Mouse (Mus musculus) heart, embryonic 15.5 days (tissue): ENCODE results near the gene Pde4d. TPM values are rescaled to one million over a fixed set of nuclear protein-coding genes. Genes with fewer than 3 reads are reported as not detected.

Experiments used
- ATAC-seq: fragments of 200-750 bp; cut with Nextera tagmentation; replicated peaks from 2 replicates; pipeline ENCODE4 v1.8.0; 2017; ENCODE audit warnings: low read depth, moderate TSS enrichment; ENCODE audit not compliant: insufficient number of reproducible peaks, insufficient read depth, low FRiP score
- H3K27ac ChIP-seq: fragments of 300-500 bp; sonication (generic); 2 replicates; pipeline ENCODE4 v1.5.1; 2015; ENCODE audit warnings: mild to moderate bottlenecking, inconsistent platforms
- H3K27me3 ChIP-seq: fragments of 300-500 bp; sonication (generic); 2 replicates; pipeline ENCODE4 v1.6.1; 2015; ENCODE audit warnings: inconsistent platforms
- H3K36me3 ChIP-seq: fragments of 300-500 bp; sonication (generic); 2 replicates; pipeline ENCODE4 v1.6.1; 2015; ENCODE audit warnings: mild to moderate bottlenecking, inconsistent platforms
- H3K4me1 ChIP-seq: fragments of 300-500 bp; sonication (generic); replicated peaks from 2 replicates; pipeline ENCODE4 v1.6.1; 2015; ENCODE audit warnings: inconsistent platforms
- H3K4me2 ChIP-seq: fragments of 300-500 bp; sonication (generic); 2 replicates; pipeline ENCODE4 v1.6.1; 2015; ENCODE audit warnings: inconsistent platforms, mild to moderate bottlenecking, moderate library complexity
- H3K4me3 ChIP-seq: fragments of 300-500 bp; sonication (generic); 2 replicates; pipeline ENCODE4 v1.5.1; 2015; ENCODE audit warnings: mild to moderate bottlenecking, inconsistent platforms
- H3K9ac ChIP-seq: fragments of 300-500 bp; sonication (generic); 2 replicates; pipeline ENCODE4 v1.6.1; 2015; ENCODE audit warnings: mild to moderate bottlenecking, inconsistent platforms
- H3K9me3 ChIP-seq: fragments of 300-500 bp; sonication (generic); replicated peaks from 2 replicates; pipeline ENCODE4 v1.6.1; 2016; ENCODE audit warnings: inconsistent platforms
- WGBS: fragments of 180-500 bp; shearing (Covaris S2); methylation state at CpG from one replicate; pipeline ENCODE4 v1.1.7; 2015; ENCODE audit warnings: mixed read lengths; 5-methylcytosine and 5-hydroxymethylcytosine counted together
- polyA plus RNA-seq: library from polyadenylated mRNA; unstranded; fragments of >200 nt; fragmentation: Nextera tagmentation; extraction: Ambion mirVana; gene quantifications from 2 replicates; pipeline ENCODE4 v1.2.1, GENCODE M21; 2015

The Pde4d gene
- polyA plus RNA-seq, 1 experiment from 2014 or later: 25.7 TPM

GRCm38 (mm10) chr13:109926277-109926920 lies 1476.7 kb downstream of the Pde4d start:
- H3K36me3 ChIP-seq: no peaks in the 10 kb centered on the region
- no peaks in the 10 kb centered on the region for H3K9me3 ChIP-seq
- H3K27me3 ChIP-seq: no peaks in the 10 kb centered on the region
- peak overlapping the region; percentile 58 for H3K4me2 ChIP-seq
- H3K4me1 ChIP-seq: peaks cover 21% of the 10 kb centered on the region
- WGBS: 20% methylated on average over 15 of the region's 15 CpGs
- H3K9ac ChIP-seq: 0 out of 2 replicates have a peak overlapping the region, but pooled peaks have one; percentile 12
- H3K27ac ChIP-seq: no peak overlapping the region
- peak overlapping the region; percentile 36 for H3K4me3 ChIP-seq
- peak; percentile 66; the same call in 1 of the 2 replicates for ATAC-seq

- Histone ChIP-seq H3K27ac (no peak overlapping the region), H3K9me3 (no peaks in the 10 kb centered on the region), H3K27me3 (no peaks in the 10 kb centered on the region), H3K36me3 (no peaks in the 10 kb centered on the region), H3K9ac (no peak overlapping the region), H3K4me2 (no peak overlapping the region), H3K4me1 (peaks cover 20% of the 10 kb centered on the region), H3K4me3 (no peak overlapping the region)
- ATAC-seq: no peak
- WGBS: 75% methylated on average over 2 of the region's 2 CpGs
Measured at GRCm38 (mm10) chr13:109927782-109928181, 1478.0 kb downstream of the Pde4d start.

GRCm38 (mm10) chr13:109932688-109933087 lies 1482.9 kb downstream of the Pde4d start:
- no peak overlapping the region for H3K9ac ChIP-seq
- peaks cover 18% of the 10 kb centered on the region for H3K36me3 ChIP-seq
- 90% methylated on average over 13 of the region's 13 CpGs for WGBS
- no peaks in the 10 kb centered on the region for H3K4me1 ChIP-seq
- H3K4me2 ChIP-seq: no peak overlapping the region
- no peaks in the 10 kb centered on the region for H3K9me3 ChIP-seq
- H3K27ac ChIP-seq: no peak overlapping the region
- no peak overlapping the region for H3K4me3 ChIP-seq
- H3K27me3 ChIP-seq: no peaks in the 10 kb centered on the region
- no peak for ATAC-seq

- Histone ChIP-seq H3K36me3 (peaks cover 20% of the 10 kb centered on the region), H3K27me3 (no peaks in the 10 kb centered on the region), H3K9ac (no peak overlapping the region), H3K9me3 (no peaks in the 10 kb centered on the region), H3K27ac (no peak overlapping the region), H3K4me1 (no peaks in the 10 kb centered on the region), H3K4me3 (no peak overlapping the region), H3K4me2 (no peak overlapping the region)
- ATAC-seq: no peak
- 90% methylated on average over 7 of the region's 7 CpGs for WGBS
Measured at GRCm38 (mm10) chr13:109933554-109933953, 1483.8 kb downstream of the Pde4d start.

GRCm38 (mm10) chr13:109936866-109937265 lies 1487.1 kb downstream of the Pde4d start:
- Histone ChIP-seq H3K4me3 (no peak overlapping the region), H3K27me3 (no peaks in the 10 kb centered on the region), H3K4me2 (no peak overlapping the region), H3K36me3 (peaks cover 26% of the 10 kb centered on the region), H3K27ac (no peak overlapping the region), H3K4me1 (no peaks in the 10 kb centered on the region), H3K9me3 (no peaks in the 10 kb centered on the region), H3K9ac (no peak overlapping the region)
- 85% methylated on average over 5 of the region's 5 CpGs for WGBS
- no peak for ATAC-seq

- no peaks in the 10 kb centered on the region for H3K27me3 ChIP-seq
- H3K4me1 ChIP-seq: no peaks in the 10 kb centered on the region
- no peak overlapping the region for H3K4me3 ChIP-seq
- peaks cover 42% of the 10 kb centered on the region for H3K36me3 ChIP-seq
- 92% methylated on average over 7 of the region's 7 CpGs for WGBS
- H3K9me3 ChIP-seq: no peaks in the 10 kb centered on the region
- no peak overlapping the region for H3K27ac ChIP-seq
- ATAC-seq: no peak
- H3K9ac ChIP-seq: no peak overlapping the region
- H3K4me2 ChIP-seq: no peak overlapping the region
Measured at GRCm38 (mm10) chr13:109944822-109945551, 1495.2 kb downstream of the Pde4d start.

- no peak overlapping the region for H3K9ac ChIP-seq
- H3K36me3 ChIP-seq: peaks cover 53% of the 10 kb centered on the region
- no peak overlapping the region for H3K4me2 ChIP-seq
- no peaks in the 10 kb centered on the region for H3K27me3 ChIP-seq
- WGBS: 39% methylated on average over 14 of the region's 14 CpGs
- H3K27ac ChIP-seq: no peak overlapping the region
- no peaks in the 10 kb centered on the region for H3K4me1 ChIP-seq
- H3K4me3 ChIP-seq: no peak overlapping the region
- ATAC-seq: no peak
- no peaks in the 10 kb centered on the region for H3K9me3 ChIP-seq
Measured at GRCm38 (mm10) chr13:109951466-109951865, 1501.7 kb downstream of the Pde4d start.

- H3K4me3 ChIP-seq: no peak overlapping the region
- H3K9ac ChIP-seq: no peak overlapping the region
- no peak overlapping the region for H3K27ac ChIP-seq
- H3K36me3 ChIP-seq: peaks cover 40% of the 10 kb centered on the region
- 89% methylated on average over 8 of the region's 8 CpGs for WGBS
- H3K4me2 ChIP-seq: no peak overlapping the region
- ATAC-seq: no peak
- no peaks in the 10 kb centered on the region for H3K27me3 ChIP-seq
- H3K4me1 ChIP-seq: no peaks in the 10 kb centered on the region
- no peaks in the 10 kb centered on the region for H3K9me3 ChIP-seq
Measured at GRCm38 (mm10) chr13:109954189-109954588, 1504.4 kb downstream of the Pde4d start.

- Histone ChIP-seq H3K4me1 (no peaks in the 10 kb centered on the region), H3K4me3 (no peak overlapping the region), H3K27ac (no peak overlapping the region), H3K4me2 (no peak overlapping the region), H3K27me3 (no peaks in the 10 kb centered on the region), H3K9me3 (no peaks in the 10 kb centered on the region), H3K36me3 (peaks cover 7% of the 10 kb centered on the region), H3K9ac (no peak overlapping the region)
- ATAC-seq: no peak
- 44% methylated on average over 4 of the region's 4 CpGs for WGBS
Measured at GRCm38 (mm10) chr13:109957953-109958352, 1508.2 kb downstream of the Pde4d start.

- H3K36me3 ChIP-seq: no peaks in the 10 kb centered on the region
- WGBS: 52% methylated on average over 10 of the region's 10 CpGs
- no peaks in the 10 kb centered on the region for H3K9me3 ChIP-seq
- H3K9ac ChIP-seq: no peak overlapping the region
- H3K4me2 ChIP-seq: 0 out of 2 replicates have a peak overlapping the region, but pooled peaks have one; percentile 8
- peaks cover 16% of the 10 kb centered on the region for H3K4me1 ChIP-seq
- no peak overlapping the region for H3K4me3 ChIP-seq
- no peak for ATAC-seq
- H3K27me3 ChIP-seq: no peaks in the 10 kb centered on the region
- no peak overlapping the region for H3K27ac ChIP-seq
Measured at GRCm38 (mm10) chr13:109982821-109983443, 1533.2 kb downstream of the Pde4d start.

GRCm38 (mm10) chr13:109985411-109985810 lies 1535.7 kb downstream of the Pde4d start:
- Histone ChIP-seq H3K27ac (peak overlapping the region; percentile 77), H3K4me3 (no peak overlapping the region), H3K27me3 (no peaks in the 10 kb centered on the region), H3K9me3 (no peaks in the 10 kb centered on the region), H3K9ac (no peak overlapping the region), H3K36me3 (no peaks in the 10 kb centered on the region), H3K4me1 (peaks cover 16% of the 10 kb centered on the region), H3K4me2 (no peak overlapping the region)
- 79% methylated on average over 5 of the region's 5 CpGs for WGBS
- ATAC-seq: no peak
